Mouse (Mus musculus) megakaryocyte-erythroid progenitor cell, adult 5-6 weeks (primary cell): ENCODE measurements at regions not wholly inside any gene's neighbourhood (a gene's known extent, or its start where the extent isn't known, plus 50 kb on each side); places are given as distances from the start of the nearest gene placed in this dataset.
A peak's percentile ranks its signal among the peaks of the same experiment; 100 is the strongest.

Source experiments
- ATAC-seq: replicated peaks from 2 replicates; pipeline ENCODE4 v1.8.0; 2016; ENCODE audit warnings: mild to moderate bottlenecking, inconsistent platforms; ENCODE audit not compliant: severe bottlenecking, poor library complexity, low FRiP score, low TSS enrichment

GRCm38 (mm10) chr5:43417259-43417658 lies 98.1 kb upstream of the C1qtnf7 start:
- no peak for ATAC-seq

DNA sequence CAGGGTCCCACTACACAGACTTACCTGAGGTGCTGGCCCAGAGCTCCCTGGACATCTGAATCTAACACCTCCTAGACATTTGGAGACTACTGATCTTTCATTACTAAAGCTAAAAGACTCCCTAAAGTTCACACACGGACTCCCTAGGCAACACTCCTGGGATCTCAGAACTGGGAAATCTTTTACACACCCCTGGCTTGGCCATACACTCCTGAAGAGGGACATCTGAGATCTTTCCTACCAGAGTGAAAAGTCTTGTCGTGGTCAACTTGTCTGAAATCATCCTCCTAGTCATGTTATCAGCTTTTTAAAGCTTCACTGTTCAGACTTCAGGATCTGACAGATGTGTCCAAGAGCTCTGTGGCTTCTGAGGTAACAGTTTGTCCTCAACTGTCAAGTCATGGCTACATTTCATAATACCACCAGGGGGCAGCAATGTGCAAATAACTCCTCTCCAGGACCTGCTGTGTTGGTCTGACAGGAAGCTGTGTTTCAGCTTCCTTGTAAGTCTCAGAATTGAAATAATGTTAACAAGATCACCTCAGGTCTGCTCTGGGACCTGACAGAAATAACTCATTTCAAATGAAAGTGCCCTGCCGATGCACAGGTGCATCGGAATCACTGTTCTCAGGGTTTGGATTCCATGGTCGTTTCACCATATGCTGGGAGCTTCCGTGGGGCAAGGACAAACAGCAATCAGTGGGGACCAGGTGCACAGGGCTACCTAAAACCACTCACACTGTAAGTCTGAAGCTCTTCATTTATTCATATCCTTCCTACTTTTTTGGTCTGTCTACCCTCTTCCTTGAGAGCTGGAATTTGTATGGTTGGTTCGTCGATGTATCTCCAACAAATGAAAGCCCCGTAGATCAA lies 92.3 kb upstream of the C1qtnf7 start:
- peak; percentile 94 for ATAC-seq

- ATAC-seq, result no peak
Measured at GRCm38 (mm10) chr5:43424551-43425257, 90.6 kb upstream of the C1qtnf7 start.

GRCm38 (mm10) chr5:43433337-43433736 lies 82.0 kb upstream of the C1qtnf7 start:
- ATAC-seq, result no peak

DNA sequence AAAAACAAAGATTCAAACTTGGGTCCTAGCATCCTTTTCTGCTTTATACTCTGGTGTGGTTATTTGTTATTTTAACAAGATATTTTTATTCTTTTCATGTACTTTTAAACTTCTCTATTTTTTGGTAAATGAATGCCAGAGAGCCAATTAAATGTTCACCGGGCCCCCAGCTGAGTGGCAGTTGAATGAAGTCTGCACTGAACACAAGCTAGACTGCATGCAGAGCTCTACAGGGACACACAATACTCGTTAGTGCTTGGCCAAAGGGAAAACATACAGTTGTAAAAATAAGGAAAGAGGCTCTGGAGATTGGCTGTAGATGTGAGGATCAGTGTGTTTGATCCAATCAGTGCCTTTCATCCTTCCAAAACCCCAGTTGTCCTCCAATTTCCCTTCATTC lies 76.1 kb upstream of the C1qtnf7 start:
- ATAC-seq, result no peak

- no peak for ATAC-seq
Measured at GRCm38 (mm10) chr5:43441306-43441705, 74.0 kb upstream of the C1qtnf7 start.

DNA sequence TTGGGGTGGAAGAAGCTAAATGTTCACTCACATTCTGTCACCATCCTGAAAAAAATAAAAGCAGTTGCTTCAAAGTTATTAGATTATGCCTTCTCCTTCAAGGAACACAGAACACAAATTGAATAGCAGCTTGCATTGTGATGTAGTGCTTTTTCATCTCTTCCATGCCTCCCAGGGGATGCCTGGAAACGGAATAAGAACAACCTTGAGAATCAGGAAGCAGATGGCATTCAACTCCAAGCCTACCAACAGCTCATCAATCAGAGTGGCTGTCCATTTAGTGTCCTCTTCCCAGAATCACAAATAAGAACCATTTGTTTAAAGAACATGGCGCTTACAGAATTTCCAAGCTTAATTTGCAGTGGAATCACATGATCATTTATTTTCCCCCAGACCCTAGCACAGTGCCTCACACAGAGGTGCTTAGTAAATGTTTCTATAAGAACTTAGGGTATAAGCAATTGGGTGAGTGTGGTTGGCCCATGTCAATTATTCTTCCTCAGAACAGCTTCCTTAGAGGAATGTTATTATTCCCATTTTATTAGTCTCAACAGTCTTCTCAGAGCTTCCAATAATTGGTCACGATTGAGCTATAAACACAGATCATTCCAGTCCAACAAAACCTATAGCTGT lies 70.6 kb upstream of the C1qtnf7 start:
- ATAC-seq, result no peak

DNA sequence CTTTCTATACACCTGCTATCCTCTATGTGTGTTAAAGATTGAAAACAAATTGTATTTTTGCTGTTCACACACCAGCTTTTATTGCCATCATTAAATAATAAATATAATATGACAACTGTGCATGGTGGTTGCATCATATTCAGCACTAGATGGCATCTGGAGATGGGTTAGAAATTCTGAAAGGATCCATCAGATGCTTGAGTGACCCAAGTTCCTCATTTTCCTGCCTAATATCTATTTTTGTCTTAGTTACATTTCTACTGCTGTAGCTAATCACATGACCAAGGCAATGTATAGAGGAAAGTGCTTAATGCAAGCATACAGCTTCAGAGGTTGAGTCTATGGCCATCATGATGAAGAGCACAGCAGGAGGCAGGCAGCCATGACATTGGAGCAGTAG lies 69.7 kb upstream of the C1qtnf7 start:
- ATAC-seq, result no peak

DNA sequence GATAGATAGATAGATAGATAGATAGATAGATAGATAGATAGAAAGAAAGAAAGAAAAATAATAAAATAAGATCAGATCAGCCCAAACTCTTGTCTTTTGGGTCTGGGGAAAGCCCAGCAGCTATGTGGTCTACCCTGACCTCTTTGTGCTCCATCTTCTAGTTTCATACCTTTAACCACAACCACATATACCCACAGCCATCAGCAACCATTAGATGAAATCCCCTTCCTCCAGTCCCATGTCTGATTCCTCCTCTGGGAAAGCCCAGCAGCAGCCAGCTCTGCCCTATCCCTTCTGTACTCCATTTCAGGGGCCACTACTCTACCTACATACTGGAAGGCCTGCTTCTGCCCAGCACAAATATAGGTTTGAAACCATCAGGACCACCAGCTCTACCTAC lies 69.0 kb upstream of the C1qtnf7 start:
- no peak for ATAC-seq

DNA sequence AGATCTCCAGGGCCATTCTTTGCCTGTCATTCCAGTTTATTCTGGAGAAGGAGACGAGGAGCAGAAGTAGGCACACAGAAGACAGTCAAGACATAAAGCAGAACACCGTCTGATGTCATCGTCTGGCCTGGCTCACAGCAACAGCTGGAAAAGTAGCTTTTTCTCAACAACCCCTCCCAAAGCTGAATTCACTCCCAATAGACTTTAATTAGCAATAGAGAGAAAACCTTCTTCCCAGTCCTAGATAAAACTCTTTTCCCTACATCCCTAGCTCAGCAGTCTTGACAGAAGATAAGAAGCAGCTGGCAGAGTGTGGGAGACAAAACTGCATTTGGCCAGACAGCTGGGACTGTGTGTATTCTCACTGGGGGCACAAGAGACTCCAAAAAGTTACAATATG lies 59.3 kb upstream of the C1qtnf7 start:
- ATAC-seq, result no peak

DNA sequence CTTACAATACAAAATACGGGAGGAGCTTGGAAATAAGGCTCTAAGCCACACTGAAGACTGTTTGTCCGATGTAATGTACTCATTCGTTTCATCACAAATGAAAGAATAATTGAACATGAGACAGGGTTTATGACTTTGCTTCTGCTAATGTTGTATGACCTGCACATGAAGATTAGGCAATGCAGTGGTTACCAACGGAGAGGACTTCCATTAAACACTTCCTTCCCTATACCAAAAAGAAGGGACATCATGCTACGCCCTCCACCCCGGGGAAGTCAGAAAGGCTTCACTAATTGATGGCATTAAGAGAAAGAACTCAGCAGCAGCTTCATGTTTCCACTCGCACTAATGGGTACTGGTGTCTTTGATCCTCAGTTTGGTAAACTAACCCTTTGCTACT lies 57.6 kb upstream of the C1qtnf7 start:
- no peak for ATAC-seq

- ATAC-seq, result no peak
Measured at GRCm38 (mm10) chr5:43461987-43462715, 53.2 kb upstream of the C1qtnf7 start.
